Mouse (Mus musculus) forebrain, embryonic 15.5 days (tissue): ENCODE results near the gene Sptbn4. TPM values are rescaled to one million over a fixed set of nuclear protein-coding genes. Genes with fewer than 3 reads are reported as not detected.

Experiments
- ATAC-seq: fragments of 200-750 bp; cut with Nextera tagmentation; replicated peaks from 2 replicates; pipeline ENCODE4 v1.8.0; 2017; ENCODE audit warnings: mild to moderate bottlenecking, moderate TSS enrichment, moderate library complexity
- H3K27ac ChIP-seq: fragments of 300-500 bp; sonication (generic); replicated peaks from 2 replicates; pipeline ENCODE4 v1.5.1; 2015; ENCODE audit warnings: mild to moderate bottlenecking, inconsistent platforms
- H3K27me3 ChIP-seq: fragments of 300-500 bp; sonication (generic); 2 replicates; pipeline ENCODE4 v1.6.1; 2015; ENCODE audit warnings: inconsistent platforms
- H3K36me3 ChIP-seq: fragments of 300-500 bp; sonication (generic); 2 replicates; pipeline ENCODE4 v1.6.1; 2015; ENCODE audit warnings: mild to moderate bottlenecking, inconsistent platforms
- H3K4me1 ChIP-seq: fragments of 300-500 bp; sonication (generic); 2 replicates; pipeline ENCODE4 v1.6.1; 2015; ENCODE audit warnings: inconsistent platforms
- H3K4me2 ChIP-seq: fragments of 300-500 bp; sonication (generic); replicated peaks from 2 replicates; pipeline ENCODE4 v1.6.1; 2015; ENCODE audit warnings: mild to moderate bottlenecking, inconsistent platforms
- H3K4me3 ChIP-seq: fragments of 300-500 bp; sonication (generic); 2 replicates; pipeline ENCODE4 v1.5.1; 2015; ENCODE audit warnings: mild to moderate bottlenecking, inconsistent platforms
- H3K9ac ChIP-seq: fragments of 300-500 bp; sonication (generic); replicated peaks from 2 replicates; pipeline ENCODE4 v1.6.1; 2015; ENCODE audit warnings: mild to moderate bottlenecking, inconsistent platforms
- H3K9me3 ChIP-seq: fragments of 300-500 bp; sonication (generic); 2 replicates; pipeline ENCODE4 v1.6.1; 2016; ENCODE audit warnings: inconsistent platforms
- WGBS: fragments of 180-500 bp; shearing (Covaris S2); methylation state at CpG from one replicate; pipeline ENCODE4 v1.1.7; 2015; ENCODE audit warnings: mixed read lengths; 5-methylcytosine and 5-hydroxymethylcytosine counted together
- polyA plus RNA-seq: library from polyadenylated mRNA; unstranded; fragments of >200 nt; fragmentation: Nextera tagmentation; extraction: Ambion mirVana; gene quantifications from 2 replicates; pipeline ENCODE4 v1.2.1, GENCODE M21; 2015

Gene Sptbn4
- polyA plus RNA-seq, 1 experiment from 2014 or later, result 2.0 TPM

GRCm38 (mm10) chr7:27310306-27310705 lies 137.2 kb downstream of the Sptbn4 start:
- Histone ChIP-seq H3K9me3 (no peaks in the 10 kb centered on the region), H3K9ac (peak overlapping the region; percentile 37; the same call in 1 of the 2 replicates), H3K27ac (0 out of 2 replicates have a peak overlapping the region, but pooled peaks have one; percentile 5), H3K4me1 (peaks cover 9% of the 10 kb centered on the region), H3K4me3 (peak overlapping the region; percentile 31), H3K4me2 (peak overlapping the region; percentile 46), H3K27me3 (no peaks in the 10 kb centered on the region), H3K36me3 (0 out of 2 replicates have a peak, but pooled peaks cover 2% of the 10 kb centered on the region)
- 4% methylated on average over 17 of the region's 17 CpGs for WGBS
- ATAC-seq, result peak; percentile 68

- 0 out of 2 replicates have a peak overlapping the region, but pooled peaks have one; percentile 5 for H3K27ac ChIP-seq
- H3K27me3 ChIP-seq, result no peaks in the 10 kb centered on the region
- no peak overlapping the region for H3K4me2 ChIP-seq
- H3K36me3 ChIP-seq, result 0 out of 2 replicates have a peak, but pooled peaks cover 2% of the 10 kb centered on the region
- H3K4me3 ChIP-seq, result no peak overlapping the region
- ATAC-seq, result no peak
- H3K4me1 ChIP-seq, result peaks cover 9% of the 10 kb centered on the region
- H3K9ac ChIP-seq, result no peak overlapping the region
- 38% methylated on average over 3 of the region's 3 CpGs for WGBS
- H3K9me3 ChIP-seq, result no peaks in the 10 kb centered on the region
These were observed 137.7 kb downstream of the Sptbn4 start for GRCm38 (mm10) chr7:27309832-27310231.

- H3K4me2 ChIP-seq, result peak overlapping the region; percentile 47
- H3K4me3 ChIP-seq, result peak overlapping the region; percentile 31
- H3K9ac ChIP-seq, result no peak overlapping the region
- no peaks in the 10 kb centered on the region for H3K9me3 ChIP-seq
- H3K4me1 ChIP-seq, result peaks cover 9% of the 10 kb centered on the region
- no peak overlapping the region for H3K27ac ChIP-seq
- no peaks in the 10 kb centered on the region for H3K27me3 ChIP-seq
- WGBS, result 16% methylated on average over 28 of the region's 28 CpGs
- no peak for ATAC-seq
- H3K36me3 ChIP-seq, result 0 out of 2 replicates have a peak, but pooled peaks cover 2% of the 10 kb centered on the region
These were observed 138.5 kb downstream of the Sptbn4 start for GRCm38 (mm10) chr7:27308821-27309549.

GRCm38 (mm10) chr7:27307551-27307950 lies 139.9 kb downstream of the Sptbn4 start:
- Histone ChIP-seq H3K9ac (no peak overlapping the region), H3K4me3 (no peak overlapping the region), H3K4me1 (peaks cover 9% of the 10 kb centered on the region), H3K9me3 (no peaks in the 10 kb centered on the region), H3K36me3 (no peaks in the 10 kb centered on the region), H3K4me2 (no peak overlapping the region), H3K27ac (no peak overlapping the region), H3K27me3 (no peaks in the 10 kb centered on the region)
- WGBS, result 69% methylated on average over 9 of the region's 9 CpGs
- ATAC-seq, result no peak

Other genes starting within 250 kb of the Sptbn4 start
- gene Itpkc, start 219.0 kb downstream of the Sptbn4 start, polyA plus RNA-seq, result 6.8 and 7.1 TPM in 2 replicates
- gene Coq8b, start 214.7 kb downstream of the Sptbn4 start, polyA plus RNA-seq, result 26.1 and 27.8 TPM in 2 replicates
- gene Numbl, start 189.3 kb downstream of the Sptbn4 start, polyA plus RNA-seq, result 47.2 and 49.0 TPM in 2 replicates
- gene Ltbp4, start 110.0 kb downstream of the Sptbn4 start, polyA plus RNA-seq, result 13.3 and 15.0 TPM in 2 replicates
- gene Shkbp1, start 91.7 kb downstream of the Sptbn4 start, polyA plus RNA-seq, result 90.2 and 91.5 TPM in 2 replicates
- 0.46 TPM in 1 of 2 replicates, not detected in the other for gene Gm20479, start 90.3 kb downstream of the Sptbn4 start, polyA plus RNA-seq
- gene Blvrb, start 292 bp upstream of the Sptbn4 start, polyA plus RNA-seq, result 15.8 and 17.1 TPM in 2 replicates
- 13.8 and 14.3 TPM in 2 replicates for gene Sertad3, start 26.1 kb upstream of the Sptbn4 start, polyA plus RNA-seq
- gene Sertad1, start 39.2 kb upstream of the Sptbn4 start, polyA plus RNA-seq, result 6.4 and 8.3 TPM in 2 replicates
- gene Prx, start 51.6 kb upstream of the Sptbn4 start, polyA plus RNA-seq, result 1.1 and 1.3 TPM in 2 replicates
- gene Hipk4, start 75.6 kb upstream of the Sptbn4 start, polyA plus RNA-seq, result 0.42 and 0.43 TPM in 2 replicates
- gene Pld3, start 105.5 kb upstream of the Sptbn4 start, polyA plus RNA-seq, result 95.7 and 106 TPM in 2 replicates
- gene 2310022A10Rik, start 105.5 kb upstream of the Sptbn4 start, polyA plus RNA-seq, result 36.9 and 38.9 TPM in 2 replicates
- gene Akt2, start 143.9 kb upstream of the Sptbn4 start, polyA plus RNA-seq, result 94.2 and 97.1 TPM in 2 replicates
- gene Ttc9b, start 206.2 kb upstream of the Sptbn4 start, polyA plus RNA-seq, result 64.1 and 66.2 TPM in 2 replicates
- 15.1 and 16.9 TPM in 2 replicates for gene Map3k10, start 226.9 kb upstream of the Sptbn4 start, polyA plus RNA-seq
- 11.5 and 14.2 TPM in 2 replicates for gene Zfp607b, start 241.7 kb upstream of the Sptbn4 start, polyA plus RNA-seq